Mouse (Mus musculus): Measurements from ENCODE around the gene Zfp661. TPM values are rescaled to one million over a fixed set of nuclear protein-coding genes. Genes with fewer than 3 reads are reported as not detected.

The Zfp661 gene
- 5.2 TPM for polyA plus RNA-seq (2014; fragmentation: Illumina TruSeq; extraction: RNeasy Lipid Tissue Mini Kit (QIAGEN cat#74804); ENCODE audit: low read depth, low replicate concordance)

DNA sequence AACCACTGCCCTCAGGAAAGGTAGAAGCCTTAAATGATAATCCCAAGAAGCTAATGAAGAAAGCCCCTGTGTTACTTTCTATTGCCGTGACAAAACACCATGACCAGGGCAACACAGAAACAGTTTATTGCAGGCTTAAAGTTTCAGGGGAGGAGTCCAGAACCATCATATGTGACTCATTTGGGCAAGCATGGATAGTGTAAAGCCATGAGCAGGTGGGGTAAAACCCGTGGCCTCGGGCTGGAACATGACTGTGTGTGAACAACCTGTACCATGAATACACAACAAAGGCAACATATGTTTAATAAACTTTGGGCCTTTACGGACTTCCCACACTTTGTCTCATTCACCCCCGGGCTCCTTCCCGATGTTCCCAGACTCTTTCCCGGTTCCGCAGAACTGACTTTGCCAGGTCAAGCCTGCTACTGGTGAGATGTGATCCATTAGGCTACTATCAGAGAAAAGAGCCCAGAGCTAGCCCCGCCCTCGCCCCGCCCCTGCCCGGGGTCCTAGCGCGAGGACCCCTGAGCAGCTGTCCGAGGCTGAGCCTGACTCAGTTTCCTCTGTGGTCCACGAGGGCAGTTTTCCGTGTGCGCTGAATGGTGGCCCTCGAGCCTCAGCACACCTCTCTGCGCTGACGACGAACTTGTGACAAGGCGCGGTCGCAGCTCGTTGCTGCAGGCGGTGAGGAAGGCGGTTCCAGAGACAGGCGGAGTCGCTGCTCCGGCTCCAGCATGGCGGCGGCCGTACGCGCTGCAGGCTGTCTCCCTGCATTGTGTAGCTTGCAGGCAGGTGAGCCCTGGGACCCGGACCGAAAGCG is at the start of gene Zfp661, which contains the start of gene Mrps5:
Gene Zfp661 (minus strand): TSS at position 401 of the 820 bp plus-strand sequence.
Gene Mrps5 (plus strand): TSS at position 529 of the 820 bp plus-strand sequence.

DNA sequence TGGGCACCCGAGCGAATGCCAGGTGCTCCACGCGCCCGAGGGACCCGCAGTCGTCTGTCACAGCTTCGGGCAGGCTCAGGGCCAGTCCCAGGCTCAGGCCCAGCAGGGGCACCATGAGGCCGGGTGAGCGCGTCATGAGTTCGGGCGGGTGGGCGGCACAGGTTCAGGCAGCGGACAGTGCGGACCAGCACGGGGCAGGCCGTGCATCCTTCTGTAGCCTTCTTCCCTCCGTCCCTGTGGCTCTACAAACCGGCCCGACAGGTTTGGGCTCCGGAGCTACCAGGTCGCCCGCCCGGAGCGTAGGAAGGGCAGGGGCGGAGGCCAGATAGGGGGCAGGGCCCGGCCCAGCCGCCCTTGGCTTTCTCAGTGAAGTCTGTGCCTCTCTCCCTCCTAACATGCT is 45.7 kb downstream of the Zfp661 start, which contains the start of gene Prom2:
Gene Prom2 (minus strand): TSS at position 283 of the 400 bp plus-strand sequence.

Other genes starting within 250 kb of the Zfp661 start
- gene Astl, start 248.5 kb downstream of the Zfp661 start, polyA plus RNA-seq (2014; fragmentation: Illumina TruSeq; extraction: RNeasy Lipid Tissue Mini Kit (QIAGEN cat#74804); ENCODE audit: low read depth, low replicate concordance) = not detected
- not detected for gene Adra2b, start 223.9 kb downstream of the Zfp661 start, polyA plus RNA-seq (2014; fragmentation: Illumina TruSeq; extraction: RNeasy Lipid Tissue Mini Kit (QIAGEN cat#74804); ENCODE audit: low read depth, low replicate concordance)
- gene Gpat2, start 161.9 kb downstream of the Zfp661 start, polyA plus RNA-seq (2014; fragmentation: Illumina TruSeq; extraction: RNeasy Lipid Tissue Mini Kit (QIAGEN cat#74804); ENCODE audit: low read depth, low replicate concordance) = not detected
- 6.5 TPM for gene Fahd2a, start 142.5 kb downstream of the Zfp661 start, polyA plus RNA-seq (2014; fragmentation: Illumina TruSeq; extraction: RNeasy Lipid Tissue Mini Kit (QIAGEN cat#74804); ENCODE audit: low read depth, low replicate concordance)
- 0.69 TPM for gene Kcnip3, start 65.0 kb downstream of the Zfp661 start, polyA plus RNA-seq (2014; fragmentation: Illumina TruSeq; extraction: RNeasy Lipid Tissue Mini Kit (QIAGEN cat#74804); ENCODE audit: low read depth, low replicate concordance)
- not detected for gene Prom2, start 45.6 kb downstream of the Zfp661 start, polyA plus RNA-seq (2014; fragmentation: Illumina TruSeq; extraction: RNeasy Lipid Tissue Mini Kit (QIAGEN cat#74804); ENCODE audit: low read depth, low replicate concordance)
- gene Mrps5, start 128 bp upstream of the Zfp661 start, polyA plus RNA-seq (2014; fragmentation: Illumina TruSeq; extraction: RNeasy Lipid Tissue Mini Kit (QIAGEN cat#74804); ENCODE audit: low read depth, low replicate concordance) = 18.4 TPM
- gene Mal, start 69.6 kb upstream of the Zfp661 start, polyA plus RNA-seq (2014; fragmentation: Illumina TruSeq; extraction: RNeasy Lipid Tissue Mini Kit (QIAGEN cat#74804); ENCODE audit: low read depth, low replicate concordance) = 24.4 TPM
- 38.7 TPM for gene Mall, start 142.8 kb upstream of the Zfp661 start, polyA plus RNA-seq (2014; fragmentation: Illumina TruSeq; extraction: RNeasy Lipid Tissue Mini Kit (QIAGEN cat#74804); ENCODE audit: low read depth, low replicate concordance)
- gene Nphp1, start 201.8 kb upstream of the Zfp661 start, polyA plus RNA-seq (2014; fragmentation: Illumina TruSeq; extraction: RNeasy Lipid Tissue Mini Kit (QIAGEN cat#74804); ENCODE audit: low read depth, low replicate concordance) = 2.9 TPM
- 34.5 TPM for gene Mtln, start 205.4 kb upstream of the Zfp661 start, polyA plus RNA-seq (2014; fragmentation: Illumina TruSeq; extraction: RNeasy Lipid Tissue Mini Kit (QIAGEN cat#74804); ENCODE audit: low read depth, low replicate concordance)
- gene Bub1, start 244.8 kb upstream of the Zfp661 start, polyA plus RNA-seq (2014; fragmentation: Illumina TruSeq; extraction: RNeasy Lipid Tissue Mini Kit (QIAGEN cat#74804); ENCODE audit: low read depth, low replicate concordance) = 24.1 TPM

Measured in sigmoid colon, adult 10 weeks (tissue).